Mouse (Mus musculus) ES-E14 (cell line): ENCODE measurements around the gene Uox.

Source experiments
- HCFC1 ChIP-seq: IDR thresholded peaks from 2 replicates; pipeline ENCODE4 v1.6.1; 2012; ENCODE audit warnings: low read length, inconsistent platforms, borderline replicate concordance; ENCODE audit not compliant: insufficient read depth
- ZNF384 ChIP-seq: IDR thresholded peaks from 2 replicates; pipeline ENCODE4 v1.6.1; 2012; ENCODE audit warnings: low read depth, low read length, inconsistent platforms

GRCm38 (mm10) chr3:146567884-146568530 is 2.2 kb upstream of the Uox start:
- TF ChIP-seq ZNF384 (no peak), HCFC1 (no peak)
